Mouse (Mus musculus): ENCODE results near the gene Srr.

DNA sequence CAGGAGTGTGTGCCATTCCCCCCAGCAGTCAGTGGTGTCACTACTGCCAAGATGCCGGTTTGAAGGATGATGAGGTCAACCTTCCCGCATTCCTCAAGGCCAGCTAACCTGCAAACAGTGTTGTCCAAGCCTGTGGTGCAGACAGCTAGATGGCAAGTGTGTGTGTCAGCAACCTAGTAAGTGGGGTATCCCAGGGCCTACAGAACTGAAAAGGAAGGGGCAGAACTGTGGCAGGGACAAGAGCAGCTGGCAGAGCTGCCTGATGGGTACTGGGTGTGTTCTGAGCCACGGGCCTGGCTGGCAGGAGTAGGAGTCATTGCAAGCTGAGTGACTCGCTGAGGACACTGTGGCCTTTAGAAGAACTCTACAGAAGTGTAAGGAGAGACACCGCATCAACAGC, 63.6 kb downstream of the Srr start:
- TF ChIP-seq POLR2A (IDR thresholded peaks at IDR 0.05; ENCODE audit: control insufficient read depth, low read depth, low read length), result no peak
- no peak for TF ChIP-seq CTCF (IDR thresholded peaks at IDR 0.05; ENCODE audit: control insufficient read depth, insufficient read depth, insufficient replicate concordance, low read depth, low read length)
